Mouse (Mus musculus) kidney, adult 2 months (tissue): ENCODE data around the gene Ucp1. TPM values are rescaled to one million over a fixed set of nuclear protein-coding genes. Genes with fewer than 3 reads are reported as not detected.
A peak's percentile ranks its signal among the peaks of the same experiment; 100 is the strongest.

Source experiments
- DNase-seq: peaks from one replicate; pipeline ENCODE4 v3.0.0; 2021
- H3K27ac ChIP-seq: fragments of 200-500 bp; 2 replicates; pipeline ENCODE4 v1.5.1; 2012; ENCODE audit warnings: low read depth, low read length, control low read depth, inconsistent platforms; ENCODE audit not compliant: insufficient read depth
- H3K27me3 ChIP-seq: fragments of 200-500 bp; replicated peaks from 2 replicates; pipeline ENCODE4 v1.6.1; 2012; ENCODE audit warnings: mild to moderate bottlenecking, moderate library complexity, low read length, inconsistent platforms; ENCODE audit not compliant: control insufficient read depth, insufficient read depth
- H3K36me3 ChIP-seq: fragments of 200-500 bp; 2 replicates; pipeline ENCODE4 v1.6.1; 2012; ENCODE audit warnings: mild to moderate bottlenecking, moderate library complexity, low read length, inconsistent platforms; ENCODE audit not compliant: control insufficient read depth, insufficient read depth
- H3K4me1 ChIP-seq: fragments of 200-500 bp; 2 replicates; pipeline ENCODE4 v1.6.1; 2011; ENCODE audit warnings: low read length; ENCODE audit not compliant: control insufficient read depth, insufficient read depth
- H3K4me3 ChIP-seq: fragments of 200-500 bp; 2 replicates; pipeline ENCODE4 v1.5.1; 2011; ENCODE audit warnings: mild to moderate bottlenecking, low read depth, low read length, control low read depth; ENCODE audit not compliant: insufficient read depth
- CTCF ChIP-seq: fragments of 200-500 bp; conservative IDR thresholded peaks from 2 replicates; pipeline ENCODE4 v1.5.1; 2011; ENCODE audit warnings: low read depth, mild to moderate bottlenecking, control low read depth, low read length, moderate library complexity, mixed read lengths; ENCODE audit not compliant: insufficient read depth, insufficient read length
- POLR2A ChIP-seq: fragments of 200-500 bp; IDR thresholded peaks from one replicate; pipeline ENCODE4 v1.6.1; 2011; ENCODE audit warnings: low read depth, low read length, control low read depth
- WGBS: fragments of 180-500 bp; shearing (Covaris S2); methylation state at CpG from one replicate; pipeline ENCODE4 v1.1.7; 2018; 5-methylcytosine and 5-hydroxymethylcytosine counted together
- polyA plus RNA-seq: library from polyadenylated mRNA; depleted of rRNA; stranded (reverse); fragments of >200 nt; gene quantifications from 2 replicates; pipeline ENCODE4 v1.2.3, GENCODE M21; 2012; rRNA removed

Gene Ucp1
- polyA plus RNA-seq, 1 experiment, result 374 TPM

GRCm38 (mm10) chr8:83331567-83331898 lies 41.4 kb downstream of the Ucp1 start:
- H3K4me1 ChIP-seq, result peaks cover 5% of the 10 kb centered on the region; the same call in 1 of the 2 replicates
- TF ChIP-seq CTCF (no peak), POLR2A (no peak)
- H3K36me3 ChIP-seq, result no peaks in the 10 kb centered on the region
- DNase-seq, result peak; percentile 14
- 13% methylated on average over 7 of the region's 7 CpGs for whole genome bisulfite sequencing
- H3K27ac ChIP-seq, result no peak overlapping the region
- H3K27me3 ChIP-seq, result no peaks in the 10 kb centered on the region
- peak overlapping the region; percentile 99 for H3K4me3 ChIP-seq

GRCm38 (mm10) chr8:83331899-83332697 lies 41.9 kb downstream of the Ucp1 start, which contains the start of gene Elmod2:
Gene Elmod2 (minus strand): TSS chr8:83332486.
- H3K4me3 ChIP-seq, result peak within 1 kb of the TSS; percentile 99
- DNase-seq, result peak; percentile 99
- peaks cover 5% of the 10 kb centered on the region; the same call in 1 of the 2 replicates for H3K4me1 ChIP-seq
- TF ChIP-seq CTCF (no peak), POLR2A (peak; percentile 61)
- H3K27me3 ChIP-seq, result no peaks in the 10 kb centered on the region
- under 1% methylated on average over 85 of the region's 85 CpGs for WGBS
- no peaks in the 10 kb centered on the region for H3K36me3 ChIP-seq
- peak within 1 kb of the TSS; percentile 72; the same call in 1 of the 2 replicates for H3K27ac ChIP-seq

GRCm38 (mm10) chr8:83332864-83333263 lies 42.7 kb downstream of the Ucp1 start:
- Histone ChIP-seq H3K4me1 (peaks cover 5% of the 10 kb centered on the region; the same call in 1 of the 2 replicates), H3K27me3 (no peaks in the 10 kb centered on the region), H3K36me3 (no peaks in the 10 kb centered on the region), H3K4me3 (peak overlapping the region; percentile 48), H3K27ac (peak overlapping the region; percentile 72; the same call in 1 of the 2 replicates)
- TF ChIP-seq POLR2A, result no peak
- TF ChIP-seq CTCF, result no peak
- DNase-seq, result no peak
- 15% methylated on average over 7 of the region's 7 CpGs for WGBS

- no peak for DNase-seq
- Histone ChIP-seq H3K27ac (no peak overlapping the region), H3K4me1 (no peaks in the 10 kb centered on the region), H3K4me3 (no peak overlapping the region), H3K36me3 (no peaks in the 10 kb centered on the region), H3K27me3 (no peaks in the 10 kb centered on the region)
- TF ChIP-seq POLR2A, result no peak
- no peak for TF ChIP-seq CTCF
- 83% methylated on average over 3 of the region's 3 CpGs for WGBS
Measured at GRCm38 (mm10) chr8:83342076-83342475, 51.9 kb downstream of the Ucp1 start.

GRCm38 (mm10) chr8:83342693-83343092 lies 52.5 kb downstream of the Ucp1 start:
- Histone ChIP-seq H3K27me3 (no peaks in the 10 kb centered on the region; the same call in 1 of the 2 replicates), H3K36me3 (no peaks in the 10 kb centered on the region), H3K4me3 (no peak overlapping the region), H3K27ac (no peak overlapping the region), H3K4me1 (no peaks in the 10 kb centered on the region)
- no peak for TF ChIP-seq POLR2A
- TF ChIP-seq CTCF, result peak; percentile 21; the same call in 1 of the 2 replicates
- peak; percentile 31 for DNase-seq

Other genes with a start within 250 kb of the Ucp1 start
- gene Tbc1d9, start 125.0 kb upstream of the Ucp1 start, polyA plus RNA-seq, result 3.8 and 5.1 TPM in 2 replicates
- 0.19 and 0.25 TPM in 2 replicates for gene Gm10645, start 124.2 kb upstream of the Ucp1 start, polyA plus RNA-seq
- 3.6 and 4.1 TPM in 2 replicates for gene Elmod2, start 42.1 kb downstream of the Ucp1 start, polyA plus RNA-seq
- gene Mgat4d, start 58.1 kb downstream of the Ucp1 start, polyA plus RNA-seq, result not detected in 2 replicates
- gene Clgn, start 99.5 kb downstream of the Ucp1 start, polyA plus RNA-seq, result 0.03 and 0.06 TPM in 2 replicates
- gene Scoc, start 168.0 kb downstream of the Ucp1 start, polyA plus RNA-seq, result 15.9 and 24.5 TPM in 2 replicates
- not detected in 2 replicates for gene Olfr370, start 245.4 kb downstream of the Ucp1 start, polyA plus RNA-seq